Mouse (Mus musculus): Measurements from ENCODE around the gene Adamts14. TPM values are rescaled to one million over a fixed set of nuclear protein-coding genes. Genes with fewer than 3 reads are reported as not detected.

Gene Adamts14
- total and polyA plus RNA-seq, 3 experiments, result 0.91 to 1.6 (median 1.3) TPM

- H3K4me1 ChIP-seq (ENCODE audit: control insufficient read depth, insufficient read depth, low read length), result no peaks in the 10 kb centered on the region
- no peaks in the 10 kb centered on the region for H3K27me3 ChIP-seq (ENCODE audit: control insufficient read depth, insufficient read depth, low read length)
- 95% methylated on average over 4 of the region's 4 CpGs for WGBS
- no peaks in the 10 kb centered on the region for H3K79me2 ChIP-seq (replicated peaks; ENCODE audit: control insufficient read depth, insufficient read depth, low read length)
- H3K9ac ChIP-seq (ENCODE audit: low read depth, low read length), result no peak overlapping the region
- H3K4me3 ChIP-seq, result no peak overlapping the region
- no peak for DNase-seq
- no peak overlapping the region for H3K27ac ChIP-seq
- intact Hi-C loops (cut with DNase I), result no loop called here
- no peaks in the 10 kb centered on the region for H3K36me3 ChIP-seq (ENCODE audit: control insufficient read depth, insufficient read depth, low read length)
- TF ChIP-seq CTCF (IDR thresholded peaks at IDR 0.05), result 0 out of 2 replicates have a peak, but pooled peaks have one; percentile 4
- TF ChIP-seq EP300 (IDR thresholded peaks at IDR 0.05; ENCODE audit: insufficient read depth, low read depth, low read length), result no peak
Observed at GRCm38 (mm10) chr10:61219318-61219717, 53.9 kb downstream of the Adamts14 start.

- WGBS, result 44% methylated on average over 4 of the region's 4 CpGs
- DNase-seq, result no peak
Observed at GRCm38 (mm10) chr10:61216163-61216562, 57.1 kb downstream of the Adamts14 start.

GRCm38 (mm10) chr10:61215658-61216057 is 57.6 kb downstream of the Adamts14 start:
- Histone ChIP-seq H3K9ac (ENCODE audit: low read depth, low read length) (no peak overlapping the region), H3K27me3 (ENCODE audit: control insufficient read depth, insufficient read depth, low read length) (no peaks in the 10 kb centered on the region), H3K27ac (no peak overlapping the region), H3K79me2 (replicated peaks; ENCODE audit: control insufficient read depth, insufficient read depth, low read length) (no peaks in the 10 kb centered on the region), H3K36me3 (ENCODE audit: control insufficient read depth, insufficient read depth, low read length) (no peaks in the 10 kb centered on the region), H3K4me3 (no peak overlapping the region), H3K4me1 (ENCODE audit: control insufficient read depth, insufficient read depth, low read length) (no peaks in the 10 kb centered on the region)
- 97% methylated on average over 6 of the region's 6 CpGs for WGBS
- no peak for DNase-seq
- intact Hi-C loops (cut with DNase I), result no loop called here
- TF ChIP-seq CTCF (IDR thresholded peaks at IDR 0.05), result peak; percentile 61
- no peak for TF ChIP-seq EP300 (IDR thresholded peaks at IDR 0.05; ENCODE audit: insufficient read depth, low read depth, low read length)

More at GRCm38 (mm10) chr10:61216163-61216562, 57.1 kb downstream of the Adamts14 start:
- intact Hi-C loops (cut with DNase I), result no loop called here
- no peak overlapping the region for H3K27ac ChIP-seq
- H3K9ac ChIP-seq (ENCODE audit: low read depth, low read length), result no peak overlapping the region
- no peaks in the 10 kb centered on the region for H3K79me2 ChIP-seq (replicated peaks; ENCODE audit: control insufficient read depth, insufficient read depth, low read length)
- H3K36me3 ChIP-seq (ENCODE audit: control insufficient read depth, insufficient read depth, low read length), result no peaks in the 10 kb centered on the region
- no peak overlapping the region for H3K4me3 ChIP-seq
- TF ChIP-seq EP300 (IDR thresholded peaks at IDR 0.05; ENCODE audit: insufficient read depth, low read depth, low read length) (no peak), POLR2A (IDR thresholded peaks at IDR 0.05; ENCODE audit: insufficient read depth, low read depth, low read length) (no peak), CTCF (IDR thresholded peaks at IDR 0.05) (no peak)
- H3K27me3 ChIP-seq (ENCODE audit: control insufficient read depth, insufficient read depth, low read length), result no peaks in the 10 kb centered on the region
- no peaks in the 10 kb centered on the region for H3K4me1 ChIP-seq (ENCODE audit: control insufficient read depth, insufficient read depth, low read length)

- Histone ChIP-seq H3K79me2 (replicated peaks; ENCODE audit: control insufficient read depth, insufficient read depth, low read length) (no peaks in the 10 kb centered on the region), H3K4me1 (ENCODE audit: control insufficient read depth, insufficient read depth, low read length) (no peaks in the 10 kb centered on the region), H3K27me3 (ENCODE audit: control insufficient read depth, insufficient read depth, low read length) (no peaks in the 10 kb centered on the region), H3K9ac (ENCODE audit: low read depth, low read length) (no peak overlapping the region), H3K4me3 (no peak overlapping the region), H3K36me3 (ENCODE audit: control insufficient read depth, insufficient read depth, low read length) (no peaks in the 10 kb centered on the region), H3K27ac (no peak overlapping the region)
- TF ChIP-seq POLR2A (IDR thresholded peaks at IDR 0.05; ENCODE audit: insufficient read depth, low read depth, low read length) (no peak), CTCF (IDR thresholded peaks at IDR 0.05) (no peak), EP300 (IDR thresholded peaks at IDR 0.05; ENCODE audit: insufficient read depth, low read depth, low read length) (no peak)
- intact Hi-C loops (cut with DNase I), result no loop called here
- WGBS, result 28% methylated on average over 11 of the region's 11 CpGs
- DNase-seq, result no peak
Observed at GRCm38 (mm10) chr10:61212817-61213216, 60.4 kb downstream of the Adamts14 start.

- 9% methylated on average over 13 of the region's 13 CpGs for WGBS
- Histone ChIP-seq H3K27ac (no peak overlapping the region), H3K4me1 (ENCODE audit: control insufficient read depth, insufficient read depth, low read length) (no peaks in the 10 kb centered on the region), H3K27me3 (ENCODE audit: control insufficient read depth, insufficient read depth, low read length) (no peaks in the 10 kb centered on the region), H3K79me2 (replicated peaks; ENCODE audit: control insufficient read depth, insufficient read depth, low read length) (no peaks in the 10 kb centered on the region), H3K9ac (ENCODE audit: low read depth, low read length) (no peak overlapping the region), H3K4me3 (no peak overlapping the region), H3K36me3 (ENCODE audit: control insufficient read depth, insufficient read depth, low read length) (no peaks in the 10 kb centered on the region)
- intact Hi-C loops (cut with DNase I), result no loop called here
- peak; percentile 47 to 66 for DNase-seq
- TF ChIP-seq EP300 (IDR thresholded peaks at IDR 0.05; ENCODE audit: insufficient read depth, low read depth, low read length) (no peak), CTCF (IDR thresholded peaks at IDR 0.05) (peak; percentile 92), POLR2A (IDR thresholded peaks at IDR 0.05; ENCODE audit: insufficient read depth, low read depth, low read length) (no peak)
Observed at GRCm38 (mm10) chr10:61211743-61212142, 61.5 kb downstream of the Adamts14 start.

- no peak overlapping the region for H3K27ac ChIP-seq
- WGBS, result 83% methylated on average over 4 of the region's 4 CpGs
- intact Hi-C loops (cut with DNase I), result no loop called here
Observed at GRCm38 (mm10) chr10:61211105-61211504, 62.1 kb downstream of the Adamts14 start.

More at GRCm38 (mm10) chr10:61211105-61211504, 62.1 kb downstream of the Adamts14 start:
- H3K27me3 ChIP-seq (ENCODE audit: control insufficient read depth, insufficient read depth, low read length), result no peaks in the 10 kb centered on the region
- H3K4me1 ChIP-seq (ENCODE audit: control insufficient read depth, insufficient read depth, low read length), result no peaks in the 10 kb centered on the region
- TF ChIP-seq EP300 (IDR thresholded peaks at IDR 0.05; ENCODE audit: insufficient read depth, low read depth, low read length), result no peak
- TF ChIP-seq CTCF (IDR thresholded peaks at IDR 0.05), result no peak
- DNase-seq, result no peak
- H3K79me2 ChIP-seq (replicated peaks; ENCODE audit: control insufficient read depth, insufficient read depth, low read length), result no peaks in the 10 kb centered on the region
- H3K36me3 ChIP-seq (ENCODE audit: control insufficient read depth, insufficient read depth, low read length), result no peaks in the 10 kb centered on the region
- H3K4me3 ChIP-seq, result no peak overlapping the region
- H3K9ac ChIP-seq (ENCODE audit: low read depth, low read length), result no peak overlapping the region
